Mouse (Mus musculus) erythroblast, embryonic 14.5 days (primary cell): Measurements from ENCODE around the gene Kars.

Source experiments
- GATA1 ChIP-seq: IDR thresholded peaks from 2 replicates; pipeline ENCODE4 v1.6.1; 2012; ENCODE audit warnings: low read length, inconsistent platforms, mixed read lengths
- TAL1 ChIP-seq: IDR thresholded peaks from 3 replicates; pipeline ENCODE4 v1.6.1; 2012; ENCODE audit warnings: low read length, inconsistent platforms, mixed read lengths

DNA sequence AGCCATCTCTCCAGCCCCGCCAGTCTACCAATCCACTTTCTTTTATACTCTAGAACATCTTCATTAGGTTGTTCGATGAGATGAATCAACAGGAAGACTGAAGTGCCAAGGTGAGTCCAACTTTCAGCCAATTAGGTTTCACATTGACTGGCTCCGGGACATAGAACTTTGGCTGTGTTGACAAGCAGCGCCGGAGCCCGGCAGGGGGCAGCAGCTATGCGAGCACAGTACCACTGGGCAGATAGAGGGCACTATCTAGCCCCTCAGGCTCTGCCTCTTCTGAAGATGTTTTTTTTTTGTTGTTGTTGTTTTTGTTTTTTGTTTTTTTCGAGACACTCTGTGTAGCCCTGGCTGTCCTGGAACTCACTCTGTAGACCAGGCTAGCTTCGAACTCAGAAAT lies 40.4 kb upstream of the Kars start:
- TF ChIP-seq TAL1 (no peak), GATA1 (no peak)
